Mouse (Mus musculus) c-Kit-negative CD71-positive TER-119-positive erythroid progenitor cells, embryonic 14.5 days (primary cell): ENCODE results near the gene Lrriq1.

ENCODE experiments used
- DNase-seq: peaks from one replicate; pipeline ENCODE4 v3.0.0-alpha.2; 2013; ENCODE audit warnings: low read depth, low spot score

Gene Lrriq1

GRCm38 (mm10) chr10:103235707-103236459, at the start of gene Lrriq1:
Gene Lrriq1, minus strand, starts transcription at chr10:103236322.
- DNase-seq = no peak

GRCm38 (mm10) chr10:103253842-103254803, 18.0 kb upstream of the Lrriq1 start:
- DNase-seq = no peak

DNA sequence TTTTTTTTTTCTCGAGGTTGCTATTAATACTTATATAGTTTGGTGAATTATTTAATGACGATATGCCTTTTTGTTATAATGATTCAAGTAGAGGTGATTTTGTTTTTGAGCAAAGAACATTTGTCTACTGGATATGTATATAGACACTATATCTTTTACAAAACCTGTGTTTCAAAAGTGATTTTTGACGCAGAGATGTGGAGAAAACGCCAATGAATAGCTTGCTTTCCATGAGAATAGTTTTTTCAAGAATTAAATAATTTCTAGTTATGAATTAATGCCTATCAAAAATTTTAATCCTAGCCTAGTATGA, 294 bp upstream of the Lrriq1 start:
- DNase-seq = no peak

- no peak for DNase-seq
Observed at GRCm38 (mm10) chr10:103226646-103227045, 9.5 kb downstream of the Lrriq1 start.

DNA sequence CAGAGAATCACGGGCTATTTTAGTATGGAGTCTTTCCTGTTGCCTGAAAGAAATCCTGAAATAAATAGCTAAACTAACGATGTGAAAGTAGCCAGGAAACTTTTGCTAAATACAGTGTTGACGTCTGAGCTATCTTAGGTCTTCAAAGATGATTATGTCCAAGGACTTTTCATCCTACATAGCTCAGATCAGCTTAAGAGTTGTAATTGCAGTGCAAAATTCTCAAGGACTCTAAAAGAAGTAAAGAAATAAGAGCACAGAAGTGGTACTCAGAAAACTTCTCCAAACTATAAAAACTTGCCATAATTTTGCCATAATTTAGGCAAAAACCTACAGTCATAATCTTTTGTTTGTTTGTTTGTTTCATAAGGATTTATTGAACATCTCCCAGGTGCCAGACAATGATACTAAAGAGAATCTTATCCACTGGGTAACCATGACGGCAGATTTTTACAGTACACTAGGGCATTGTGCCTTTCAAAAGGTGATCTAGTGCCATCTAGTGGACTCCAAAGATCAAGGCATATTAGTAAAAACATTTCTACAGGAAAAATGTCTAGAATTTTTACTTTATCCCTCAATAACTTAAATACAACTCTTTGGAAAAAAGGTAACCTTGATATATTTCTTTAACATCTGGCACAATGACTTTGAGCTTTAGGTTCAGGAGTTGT, 41.3 kb downstream of the Lrriq1 start:
- DNase-seq = no peak

DNA sequence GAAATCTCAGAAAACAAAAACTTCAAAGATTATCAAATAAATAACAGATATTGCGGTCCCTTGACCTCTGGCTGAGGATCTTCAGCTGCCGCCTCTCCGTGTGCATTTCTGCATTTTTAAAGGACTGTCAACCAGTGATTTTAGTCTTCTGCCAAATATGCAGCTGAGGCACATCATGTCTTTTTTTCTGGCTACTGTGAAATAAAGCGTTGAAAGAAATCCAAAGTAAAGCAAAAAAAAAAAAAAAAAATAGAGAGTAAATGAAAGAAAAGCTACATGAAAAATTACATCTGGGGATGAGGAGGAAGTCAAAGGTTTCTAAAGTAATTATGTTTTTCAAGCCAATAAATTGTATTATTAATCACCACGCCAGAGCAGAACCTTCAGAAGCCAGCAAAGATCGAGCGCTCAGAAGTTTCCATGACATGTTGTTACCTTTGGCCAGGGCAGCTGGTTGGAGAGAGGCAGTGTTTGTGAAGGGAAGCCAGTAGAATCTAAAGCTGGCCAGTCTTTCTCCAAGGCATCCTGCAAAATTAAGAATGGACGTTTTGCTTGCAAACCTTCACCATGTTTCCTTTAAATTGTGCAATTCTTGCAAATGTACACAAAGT, 90.2 kb downstream of the Lrriq1 start:
- DNase-seq = no peak

GRCm38 (mm10) chr10:103144927-103145768, 91.0 kb downstream of the Lrriq1 start:
- DNase-seq = no peak

- no peak for DNase-seq
Observed at GRCm38 (mm10) chr10:103142526-103142925, 93.6 kb downstream of the Lrriq1 start.

GRCm38 (mm10) chr10:103141532-103141931, 94.6 kb downstream of the Lrriq1 start:
- no peak for DNase-seq

GRCm38 (mm10) chr10:103140609-103141008, 95.5 kb downstream of the Lrriq1 start:
- DNase-seq = no peak

- no peak for DNase-seq
Observed at GRCm38 (mm10) chr10:103114629-103115028, 121.5 kb downstream of the Lrriq1 start.

GRCm38 (mm10) chr10:103108090-103108489, 128.0 kb downstream of the Lrriq1 start:
- DNase-seq = no peak

DNA sequence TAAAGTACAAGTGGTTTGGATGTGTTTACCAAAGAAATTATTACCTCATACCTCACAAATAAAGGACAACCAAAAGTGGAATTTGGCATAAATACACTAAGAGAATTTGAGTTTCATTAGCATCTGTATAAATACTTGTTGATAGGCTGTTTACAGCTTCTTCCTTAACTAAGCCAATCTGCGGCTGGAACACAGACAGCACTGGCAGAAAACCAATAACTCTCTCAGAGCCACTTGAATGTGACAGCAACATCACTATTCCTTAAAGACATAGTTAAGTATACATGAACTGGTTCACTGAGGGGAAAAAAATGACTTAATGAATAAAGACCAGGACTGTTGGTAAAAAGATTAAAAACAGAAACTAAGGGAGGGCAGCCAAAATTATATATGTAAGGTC, 150.0 kb downstream of the Lrriq1 start:
- no peak for DNase-seq

- no peak for DNase-seq
Observed at GRCm38 (mm10) chr10:103049593-103049992, 186.5 kb downstream of the Lrriq1 start.

DNA sequence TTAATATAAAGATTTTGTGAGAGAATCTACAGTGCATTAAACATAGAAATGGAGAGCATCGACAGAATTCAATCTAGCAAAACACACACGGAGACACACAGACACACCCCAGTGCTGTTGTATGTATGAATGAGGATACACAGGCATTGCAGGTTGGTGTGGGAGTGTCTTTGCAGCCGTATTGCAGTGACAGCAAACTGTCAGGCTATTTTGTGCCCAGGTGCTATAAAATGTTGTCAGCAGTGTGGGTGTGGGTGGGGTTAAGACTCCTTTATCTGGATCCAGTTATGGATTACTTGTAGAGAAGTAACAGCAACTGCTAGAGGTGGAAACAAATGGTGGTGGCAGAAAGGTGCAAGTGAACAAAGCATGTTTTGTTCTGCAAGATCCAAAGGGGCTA, 189.5 kb downstream of the Lrriq1 start:
- no peak for DNase-seq

DNA sequence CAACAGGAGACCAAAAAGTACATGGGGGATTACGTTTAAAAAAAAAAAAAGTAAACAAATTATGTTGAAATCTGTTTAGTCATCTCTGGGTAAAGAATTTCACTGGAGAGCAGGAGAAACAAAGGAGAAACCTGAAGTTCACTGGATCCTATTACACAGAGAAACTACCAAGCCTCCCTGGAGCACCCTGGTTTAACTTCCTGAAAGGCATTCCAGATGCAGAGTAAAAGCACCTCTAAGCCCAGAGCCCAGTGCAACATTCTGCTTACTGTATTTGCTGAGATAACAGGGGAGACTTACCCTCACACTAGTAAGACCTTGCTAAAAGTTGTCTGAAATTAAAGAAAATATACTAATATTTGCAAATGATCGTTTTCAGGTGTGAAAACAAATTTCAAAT, 191.1 kb downstream of the Lrriq1 start:
- DNase-seq = no peak

DNA sequence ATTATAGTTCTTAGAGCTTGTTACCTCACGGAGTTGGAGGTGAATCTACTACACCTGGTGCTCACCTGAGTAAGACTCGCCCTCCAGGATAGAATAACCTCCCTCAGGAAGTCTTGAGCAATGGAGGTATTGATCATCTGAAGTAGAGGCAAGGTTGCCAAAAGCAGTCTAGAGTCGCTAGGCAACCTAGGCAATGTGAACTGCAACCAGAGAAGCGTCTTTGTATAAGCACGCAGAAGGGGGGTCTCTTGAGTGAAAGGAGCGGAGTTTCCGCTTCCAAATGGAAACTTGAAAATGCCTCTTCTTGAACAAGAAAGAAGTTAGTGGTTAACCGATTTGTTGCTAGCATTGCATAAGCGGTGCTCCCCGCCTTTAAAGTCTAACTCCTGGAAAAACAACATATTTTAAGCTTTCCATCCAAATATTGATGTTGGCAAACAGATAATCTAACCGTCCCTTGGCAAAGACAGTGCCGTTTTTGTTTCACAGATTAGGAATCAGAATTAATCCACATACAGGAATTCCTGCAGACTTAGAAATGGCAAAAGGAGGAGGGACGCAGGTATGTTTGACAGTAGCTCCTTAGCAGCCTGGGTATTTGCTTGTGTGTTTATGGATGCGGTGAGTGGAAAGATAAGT, 201.0 kb downstream of the Lrriq1 start:
- no peak for DNase-seq

DNA sequence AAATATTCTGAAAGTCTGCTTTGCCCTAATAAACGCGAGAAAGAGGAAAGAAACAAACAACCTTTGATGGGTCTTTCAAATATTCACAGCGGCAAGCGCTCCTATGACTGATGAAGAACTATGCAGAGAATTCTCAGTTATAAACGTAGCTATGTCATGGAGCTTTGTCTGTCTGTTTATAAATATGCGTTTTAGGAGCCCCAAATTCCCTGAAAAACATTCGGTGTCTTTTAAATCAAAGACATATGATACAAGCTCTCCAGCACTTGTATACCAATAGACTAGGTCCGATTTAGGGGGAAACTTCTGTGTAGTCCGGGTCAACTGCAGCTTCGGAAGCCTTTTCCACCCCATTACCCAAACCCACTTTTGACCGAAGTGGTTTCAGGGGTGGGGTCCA, 205.2 kb downstream of the Lrriq1 start:
- no peak for DNase-seq

DNA sequence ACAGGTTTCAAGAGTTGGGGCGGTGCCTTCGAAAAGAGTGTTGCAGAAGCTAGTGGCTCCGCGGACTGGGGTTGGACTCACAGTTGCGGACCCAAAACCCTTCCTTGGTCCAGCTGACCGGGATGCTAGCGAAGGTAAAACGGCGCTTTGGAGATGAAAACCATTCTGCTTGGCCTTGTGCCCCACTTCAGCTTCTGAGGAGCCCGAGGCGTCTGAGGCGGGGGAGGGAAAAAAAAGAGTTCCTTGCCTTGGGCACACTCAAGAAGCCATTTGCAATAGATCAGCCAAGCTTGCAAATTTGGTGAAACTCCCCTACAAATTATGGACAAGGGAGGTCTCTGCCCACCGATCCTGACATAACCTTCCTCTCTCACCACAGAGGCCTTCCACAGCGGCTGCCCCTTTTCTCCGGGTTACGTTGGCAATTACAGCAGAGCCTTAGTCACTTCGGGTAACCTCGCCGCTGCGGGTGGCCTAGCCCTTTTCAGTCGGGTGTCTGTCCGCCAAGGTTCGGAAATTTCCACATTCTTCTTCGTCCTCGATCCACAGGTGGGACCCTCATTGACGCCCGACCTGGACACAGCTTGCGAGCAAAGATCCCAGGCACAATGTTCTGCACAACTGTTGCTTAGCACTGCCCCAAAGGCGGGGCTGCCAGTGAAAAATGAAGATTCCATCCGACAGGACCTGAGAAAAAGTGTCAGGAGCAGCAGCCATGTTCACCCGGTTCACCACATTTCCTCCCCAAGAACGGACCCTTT, 206.2 kb downstream of the Lrriq1 start, which contains the start of gene Alx1:
Gene Alx1 (minus strand): TSS at position 486 of the 761 bp plus-strand sequence.
- DNase-seq = no peak
